Mouse (Mus musculus): ENCODE measurements at regions not wholly inside any gene's neighbourhood (a gene's known extent, or its start where the extent isn't known, plus 50 kb on each side); places are given as distances from the start of the nearest gene placed in this dataset.

- DNase-seq (ENCODE audit: low read depth, low spot score) = peak; percentile 16
Observed at GRCm38 (mm10) chr7:48728396-48728795, 60.4 kb upstream of the Zdhhc13 start.
